Mouse (Mus musculus) kidney, adult 2 months (tissue): Measurements from ENCODE around the gene Fbxl15. TPM values are rescaled to one million over a fixed set of nuclear protein-coding genes. Genes with fewer than 3 reads are reported as not detected.
A peak's percentile ranks its signal among the peaks of the same experiment; 100 is the strongest.

Source experiments
- DNase-seq: peaks from one replicate; pipeline ENCODE4 v3.0.0; 2021
- H3K27ac ChIP-seq: fragments of 200-500 bp; 2 replicates; pipeline ENCODE4 v1.5.1; 2012; ENCODE audit warnings: low read depth, low read length, control low read depth, inconsistent platforms; ENCODE audit not compliant: insufficient read depth
- H3K27me3 ChIP-seq: fragments of 200-500 bp; replicated peaks from 2 replicates; pipeline ENCODE4 v1.6.1; 2012; ENCODE audit warnings: mild to moderate bottlenecking, moderate library complexity, low read length, inconsistent platforms; ENCODE audit not compliant: control insufficient read depth, insufficient read depth
- H3K36me3 ChIP-seq: fragments of 200-500 bp; 2 replicates; pipeline ENCODE4 v1.6.1; 2012; ENCODE audit warnings: mild to moderate bottlenecking, moderate library complexity, low read length, inconsistent platforms; ENCODE audit not compliant: control insufficient read depth, insufficient read depth
- H3K4me1 ChIP-seq: fragments of 200-500 bp; 2 replicates; pipeline ENCODE4 v1.6.1; 2011; ENCODE audit warnings: low read length; ENCODE audit not compliant: control insufficient read depth, insufficient read depth
- H3K4me3 ChIP-seq: fragments of 200-500 bp; 2 replicates; pipeline ENCODE4 v1.5.1; 2011; ENCODE audit warnings: mild to moderate bottlenecking, low read depth, low read length, control low read depth; ENCODE audit not compliant: insufficient read depth
- CTCF ChIP-seq: fragments of 200-500 bp; conservative IDR thresholded peaks from 2 replicates; pipeline ENCODE4 v1.5.1; 2011; ENCODE audit warnings: low read depth, mild to moderate bottlenecking, control low read depth, low read length, moderate library complexity, mixed read lengths; ENCODE audit not compliant: insufficient read depth, insufficient read length
- POLR2A ChIP-seq: fragments of 200-500 bp; IDR thresholded peaks from one replicate; pipeline ENCODE4 v1.6.1; 2011; ENCODE audit warnings: low read depth, low read length, control low read depth
- WGBS: fragments of 180-500 bp; shearing (Covaris S2); methylation state at CpG from one replicate; pipeline ENCODE4 v1.1.7; 2018; 5-methylcytosine and 5-hydroxymethylcytosine counted together
- polyA plus RNA-seq: library from polyadenylated mRNA; depleted of rRNA; stranded (reverse); fragments of >200 nt; gene quantifications from 2 replicates; pipeline ENCODE4 v1.2.3, GENCODE M21; 2012

Gene Fbxl15
- polyA plus RNA-seq, 1 experiment, result 26.1 TPM

DNA sequence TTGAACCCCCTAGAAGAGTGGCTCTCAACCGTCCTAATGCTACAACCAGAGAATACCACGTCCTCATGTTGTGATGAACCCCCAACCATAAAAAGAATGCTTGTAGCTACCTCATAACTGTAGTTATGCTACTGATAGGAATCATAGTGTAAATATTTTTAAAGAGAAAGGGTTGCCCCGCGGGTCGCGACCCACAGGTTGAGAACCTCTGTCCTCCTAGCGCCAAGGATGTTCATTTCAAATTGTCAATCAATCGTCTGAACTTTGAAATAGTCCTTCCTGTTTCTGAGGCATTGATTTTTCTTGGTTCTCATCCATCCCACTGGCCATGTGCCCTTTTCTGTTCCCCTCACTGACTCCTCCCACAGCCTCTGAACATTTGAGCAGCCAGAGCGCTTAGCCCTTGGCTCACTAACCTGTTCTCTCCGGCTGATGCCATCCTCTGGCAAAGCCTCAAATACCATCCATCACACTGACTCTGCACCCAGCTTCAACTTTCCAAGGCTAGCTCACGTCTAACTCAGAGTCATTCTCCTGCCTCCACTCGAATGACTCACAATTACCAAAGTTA is 37.4 kb upstream of the Fbxl15 start:
- DNase-seq, result no peak

DNA sequence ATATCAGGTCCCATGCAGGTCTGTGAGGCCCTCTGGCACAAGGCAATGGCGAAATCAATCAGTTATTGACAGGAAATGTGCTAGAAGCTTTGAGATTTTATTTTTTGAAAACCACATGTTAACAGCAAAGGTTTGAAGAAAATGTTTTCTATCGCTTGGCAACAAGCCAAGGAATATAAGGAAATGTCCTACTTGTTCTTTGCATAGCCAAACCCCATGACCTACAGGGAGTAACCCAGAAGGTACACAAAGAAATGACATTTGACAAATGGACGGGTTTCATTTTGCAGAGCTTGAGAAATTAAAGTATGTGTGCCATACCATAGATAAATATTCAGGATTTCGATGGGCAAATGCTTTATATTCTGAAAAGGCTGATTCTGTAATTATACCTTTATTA is 31.0 kb upstream of the Fbxl15 start:
- TF ChIP-seq POLR2A (no peak), CTCF (no peak)
- no peak for DNase-seq
- H3K27ac ChIP-seq, result no peak overlapping the region
- 67% methylated on average over 4 of the region's 4 CpGs for WGBS
- no peak overlapping the region for H3K4me3 ChIP-seq
- H3K27me3 ChIP-seq, result no peaks in the 10 kb centered on the region
- no peaks in the 10 kb centered on the region for H3K36me3 ChIP-seq
- H3K4me1 ChIP-seq, result no peaks in the 10 kb centered on the region

More for the DNA sequence above, 37.4 kb upstream of the Fbxl15 start:
- TF ChIP-seq CTCF (no peak), POLR2A (no peak)
- WGBS, result 60% methylated on average over 12 of the region's 12 CpGs
- H3K4me1 ChIP-seq, result no peaks in the 10 kb centered on the region
- H3K27me3 ChIP-seq, result no peaks in the 10 kb centered on the region
- no peak overlapping the region for H3K27ac ChIP-seq
- no peaks in the 10 kb centered on the region for H3K36me3 ChIP-seq
- no peak overlapping the region for H3K4me3 ChIP-seq

DNA sequence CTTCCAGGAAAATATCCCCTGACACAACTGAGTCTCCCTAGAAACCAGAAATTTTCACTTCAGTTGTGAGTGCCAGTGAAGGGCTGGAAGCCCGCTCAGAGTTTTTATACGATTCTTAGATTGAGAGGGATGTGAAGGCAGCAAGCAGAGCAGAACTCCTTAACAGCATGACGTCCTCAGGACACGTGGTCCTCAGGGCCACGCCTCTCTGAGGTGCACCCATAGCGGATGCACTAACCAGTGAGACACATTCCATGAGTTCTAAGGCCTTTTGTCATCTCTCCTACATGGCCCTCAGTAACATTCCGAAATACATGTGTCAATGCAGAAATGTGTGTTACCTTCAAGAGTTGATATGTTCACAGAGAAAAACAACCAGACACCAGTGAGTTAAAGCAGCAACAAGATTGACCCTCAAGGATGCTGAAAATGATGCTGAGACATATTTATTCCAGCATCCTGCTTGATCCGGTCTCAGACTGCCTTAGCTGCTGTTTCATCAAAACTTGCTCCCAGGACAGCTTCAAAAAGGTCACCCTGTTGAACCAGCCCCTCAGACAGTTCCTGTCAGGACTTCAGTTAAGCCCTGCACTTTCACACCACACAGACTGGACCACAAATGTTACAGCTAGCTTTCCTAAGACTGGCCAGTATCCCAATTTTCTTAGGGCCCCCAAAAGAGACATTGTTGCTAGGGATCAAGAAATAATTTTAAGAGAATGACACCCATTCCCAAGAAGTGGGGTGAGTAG is 27.5 kb upstream of the Fbxl15 start:
- H3K36me3 ChIP-seq, result no peaks in the 10 kb centered on the region
- H3K4me3 ChIP-seq, result no peak overlapping the region
- no peaks in the 10 kb centered on the region; the same call in 1 of the 2 replicates for H3K4me1 ChIP-seq
- TF ChIP-seq POLR2A, result no peak
- TF ChIP-seq CTCF, result no peak
- WGBS, result 38% methylated on average over 8 of the region's 8 CpGs
- H3K27me3 ChIP-seq, result no peaks in the 10 kb centered on the region
- H3K27ac ChIP-seq, result no peak overlapping the region
- no peak for DNase-seq

DNA sequence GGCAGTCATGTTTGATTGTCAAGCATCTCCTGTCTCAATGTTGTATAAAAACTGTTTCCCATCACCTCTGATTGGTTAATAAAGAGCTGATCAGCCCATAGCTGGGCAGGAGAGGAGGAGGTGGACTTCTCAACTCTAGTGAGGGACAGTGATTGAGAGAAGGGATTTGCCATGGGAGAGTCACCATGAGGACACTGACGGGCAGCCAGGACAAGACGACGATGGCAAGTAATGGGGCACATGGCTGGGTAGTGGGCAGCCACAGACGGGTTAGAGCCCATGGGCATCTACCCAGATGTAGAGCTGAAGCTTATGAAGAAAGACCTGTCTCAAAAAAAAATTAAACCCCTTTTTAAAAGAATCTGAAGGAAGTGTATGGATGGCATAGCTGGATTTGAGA is 25.4 kb upstream of the Fbxl15 start:
- Histone ChIP-seq H3K4me3 (no peak overlapping the region), H3K27me3 (no peaks in the 10 kb centered on the region), H3K36me3 (no peaks in the 10 kb centered on the region), H3K27ac (no peak overlapping the region), H3K4me1 (peaks cover 5% of the 10 kb centered on the region)
- DNase-seq, result no peak
- WGBS, result 84% methylated on average over 4 of the region's 4 CpGs
- TF ChIP-seq CTCF, result no peak
- no peak for TF ChIP-seq POLR2A

DNA sequence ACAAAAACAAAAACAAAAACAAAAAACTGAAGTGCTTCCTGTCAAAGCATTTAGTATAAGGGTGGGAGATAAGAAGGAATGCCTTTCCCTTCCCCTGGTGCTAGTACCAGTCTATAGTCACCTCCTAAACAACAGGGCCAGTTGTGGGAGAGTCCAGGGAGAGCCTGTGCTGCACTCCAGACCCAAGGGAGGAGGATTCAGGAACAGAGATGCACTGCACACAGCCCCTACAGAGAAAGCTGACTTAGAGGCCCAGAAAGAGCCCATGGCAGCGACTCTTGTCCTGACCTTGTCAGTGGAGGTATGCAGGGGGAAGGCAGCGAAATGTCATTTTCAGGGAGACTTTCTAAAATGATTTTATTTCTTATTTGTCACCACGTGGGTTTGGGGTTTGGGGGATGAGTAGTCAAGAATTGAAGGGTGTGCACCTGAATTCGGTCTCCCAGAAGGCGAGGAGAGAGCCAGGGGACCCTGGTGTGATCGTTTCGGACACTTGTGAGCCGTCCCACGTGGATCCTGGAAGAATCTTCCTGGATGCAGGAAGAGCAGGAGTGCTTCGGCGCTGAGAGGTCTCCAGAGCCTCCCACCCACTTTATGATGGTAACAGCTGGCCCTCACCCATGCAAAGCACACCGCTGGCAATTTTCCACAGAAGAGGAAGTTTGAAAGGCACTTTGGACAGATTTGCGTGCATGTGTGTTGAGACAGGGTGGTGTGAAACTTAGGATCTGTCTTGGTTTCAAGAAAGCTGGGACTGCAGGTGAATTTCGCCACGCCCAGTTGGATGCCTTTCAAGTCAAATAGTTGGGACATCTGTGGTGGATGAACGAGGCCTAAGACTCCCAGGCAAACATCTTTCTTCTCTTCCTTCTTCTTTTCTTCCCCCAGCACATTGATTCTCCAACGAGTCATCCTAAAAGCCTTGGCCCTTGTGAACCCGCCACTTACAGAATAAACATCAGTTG is 24.5 kb upstream of the Fbxl15 start:
- DNase-seq, result no peak
- Histone ChIP-seq H3K36me3 (no peaks in the 10 kb centered on the region), H3K27ac (no peak overlapping the region), H3K27me3 (no peaks in the 10 kb centered on the region), H3K4me3 (0 out of 2 replicates have a peak overlapping the region, but pooled peaks have one; percentile 1), H3K4me1 (peaks cover 5% of the 10 kb centered on the region)
- WGBS, result 53% methylated on average over 18 of the region's 18 CpGs
- TF ChIP-seq CTCF (no peak), POLR2A (no peak)

DNA sequence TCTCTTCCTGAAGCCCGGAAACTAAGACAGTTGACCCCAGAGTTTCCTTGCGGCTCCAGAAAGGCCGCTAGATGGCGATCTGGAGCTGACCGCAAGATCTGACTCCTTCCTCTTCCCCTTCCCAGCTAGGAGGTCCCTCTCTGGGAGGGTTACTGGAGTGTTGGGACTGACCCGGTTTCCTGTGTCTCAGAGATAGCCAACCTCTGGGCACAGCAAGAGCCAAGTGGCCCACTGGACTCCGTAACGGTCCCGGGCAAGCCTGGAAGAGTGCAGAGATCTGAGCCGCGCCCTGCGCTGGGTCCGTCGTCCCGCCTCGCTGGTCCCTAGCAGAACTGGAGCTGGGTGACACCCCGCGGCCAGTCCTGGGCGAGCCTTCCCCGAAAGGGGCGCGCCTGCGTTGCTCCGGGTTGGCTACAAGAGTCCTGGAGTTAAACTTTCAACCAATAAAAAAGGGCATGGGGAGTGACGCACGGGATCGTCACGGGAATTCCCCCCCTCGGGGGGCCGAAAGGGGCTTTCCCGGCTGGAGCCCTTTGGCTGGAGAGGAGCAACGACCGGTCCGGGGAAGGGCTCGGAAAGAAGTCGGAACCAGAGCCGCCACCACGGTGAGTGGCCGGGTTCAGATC is 23.7 kb upstream of the Fbxl15 start, which contains the start of gene Nfkb2:
Nfkb2 (plus strand) TSS at position 105 of the 626 bp plus-strand sequence.
- no peaks in the 10 kb centered on the region for H3K36me3 ChIP-seq
- H3K27ac ChIP-seq, result peak within 1 kb of the TSS; percentile 93
- peak within 1 kb of the TSS; percentile 73 for H3K4me3 ChIP-seq
- TF ChIP-seq CTCF (peak; percentile 82), POLR2A (peak; percentile 72)
- no peaks in the 10 kb centered on the region for H3K27me3 ChIP-seq
- DNase-seq, result peak; percentile 98
- under 1% methylated on average over 39 of the region's 39 CpGs for WGBS
- H3K4me1 ChIP-seq, result peaks cover 5% of the 10 kb centered on the region
